Mouse (Mus musculus): ENCODE data around the gene Gstm5.

Gstm5 gene

GRCm38 (mm10) chr3:107931670-107932069 lies 36.0 kb downstream of the Gstm5 start, which contains the start of gene Gstm7:
Gstm7 (minus strand) TSS chr3:107931817.
- peak; percentile 50 to 89 for DNase-seq (ENCODE audit: low spot score in 2 of 2)

- DNase-seq (ENCODE audit: low spot score in 2 of 2), result no peak
Measured at GRCm38 (mm10) chr3:107932128-107932527, 36.5 kb downstream of the Gstm5 start.

DNA sequence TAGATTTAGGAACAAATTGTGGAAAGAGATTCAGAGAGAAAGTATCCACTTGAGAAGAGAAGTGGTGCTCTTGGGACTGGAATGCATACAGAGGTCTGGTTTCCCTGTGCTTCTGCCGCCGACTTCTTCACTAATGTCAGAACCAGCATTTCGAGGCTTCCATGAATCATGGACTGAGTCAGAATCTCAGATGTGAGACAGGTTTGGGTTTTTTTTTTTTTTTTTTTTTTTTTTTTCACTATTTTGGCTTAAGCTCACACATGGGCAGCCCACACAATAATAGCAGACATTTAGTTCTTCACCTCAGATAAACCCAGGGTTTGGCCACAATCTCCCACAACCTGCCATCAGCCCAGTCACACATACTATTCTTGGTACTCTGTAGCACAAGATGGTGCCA lies 39.6 kb downstream of the Gstm5 start:
- no peak for DNase-seq (ENCODE audit: low spot score in 2 of 2)

GRCm38 (mm10) chr3:107935888-107936287 lies 40.3 kb downstream of the Gstm5 start:
- DNase-seq (ENCODE audit: low spot score in 2 of 2), result no peak

- DNase-seq (ENCODE audit: low spot score in 2 of 2), result peak; percentile 16 to 58
Measured at GRCm38 (mm10) chr3:107939403-107939802, 43.8 kb downstream of the Gstm5 start.

DNA sequence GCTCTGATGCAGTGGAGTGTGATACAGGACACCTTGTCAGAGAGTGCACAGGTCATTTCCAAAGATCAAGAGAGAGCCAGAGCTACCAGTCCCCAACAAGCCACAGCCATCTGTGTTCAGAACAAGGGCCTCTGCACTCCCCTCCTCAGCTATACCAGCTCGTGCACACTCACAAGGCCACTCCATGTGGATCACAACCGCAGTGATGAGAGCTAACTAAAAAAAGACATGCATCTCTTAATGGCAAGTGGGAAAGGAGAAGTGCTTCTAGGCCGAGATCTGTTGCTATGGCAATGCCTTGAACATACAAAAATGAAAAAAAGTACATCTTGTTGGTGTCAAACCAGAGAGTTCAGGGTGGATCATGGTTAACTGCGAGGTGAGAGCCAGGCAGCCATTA lies 44.2 kb downstream of the Gstm5 start:
- no peak for DNase-seq (ENCODE audit: low spot score in 2 of 2)

DNA sequence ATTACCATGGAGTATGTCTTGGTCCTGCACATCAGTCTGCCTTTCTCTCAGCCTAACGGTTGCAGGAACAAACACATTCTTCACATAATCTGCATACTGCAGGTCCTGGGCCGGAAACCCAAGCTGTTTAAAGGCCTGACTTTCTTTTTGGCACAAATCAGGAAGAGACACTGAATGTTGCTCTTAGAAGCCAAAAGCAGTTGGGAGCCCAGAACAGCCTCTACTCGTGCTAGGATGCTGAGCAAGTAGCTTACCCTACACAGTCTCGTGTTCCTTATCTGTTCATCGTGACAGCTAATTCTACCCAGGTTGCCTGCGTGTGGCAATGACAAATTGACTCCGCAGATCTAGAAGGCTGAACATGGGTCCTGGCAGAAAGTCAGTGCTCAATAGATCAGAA lies 44.9 kb downstream of the Gstm5 start:
- no peak for DNase-seq (ENCODE audit: low spot score in 2 of 2)

DNA sequence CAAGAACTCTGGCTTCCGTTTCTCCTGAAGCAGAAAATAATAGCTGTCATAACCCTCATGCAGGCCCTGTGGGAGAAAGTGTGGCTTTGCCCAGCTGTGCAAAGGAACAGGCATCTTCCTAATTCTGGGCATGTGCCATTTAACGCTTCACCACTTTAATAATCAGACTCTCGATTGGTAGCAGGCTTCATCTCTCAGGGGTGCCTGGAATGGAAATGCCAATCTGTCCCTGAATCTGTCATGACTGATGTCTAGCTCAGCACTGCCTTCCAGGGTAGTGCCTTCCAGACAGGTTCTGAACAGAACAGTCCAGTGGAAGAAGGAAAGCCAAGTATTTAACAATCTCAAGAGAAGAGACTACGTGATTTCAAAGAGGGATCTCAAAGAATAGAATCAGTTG lies 45.6 kb downstream of the Gstm5 start:
- no peak for DNase-seq (ENCODE audit: low spot score in 2 of 2)

- no peak for DNase-seq (ENCODE audit: low spot score in 2 of 2)
Measured at GRCm38 (mm10) chr3:107943239-107943990, 47.8 kb downstream of the Gstm5 start, which contains the start of gene Gstm6. Gstm6 (minus strand) TSS chr3:107943749.

DNA sequence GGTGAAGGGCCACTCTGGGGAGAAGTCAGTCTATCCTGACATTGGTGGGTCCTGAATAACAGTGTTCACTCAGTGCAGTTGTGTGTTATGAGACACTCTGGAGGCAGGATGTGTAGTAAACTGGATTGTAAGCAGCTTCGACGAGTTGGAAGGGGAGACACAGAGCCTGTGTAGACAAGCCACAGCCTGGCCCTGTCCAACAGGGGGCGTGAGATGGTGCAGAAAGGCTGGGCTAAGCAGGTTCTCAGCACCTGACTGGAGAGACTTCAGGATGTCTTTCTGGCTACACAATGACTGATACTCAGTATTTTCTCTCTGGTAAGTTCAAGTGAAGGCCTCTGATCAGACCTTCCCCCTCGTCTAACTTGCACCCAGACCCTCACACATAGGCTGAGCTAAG lies 50.1 kb downstream of the Gstm5 start:
- no peak for DNase-seq (ENCODE audit: low spot score in 2 of 2)
